Mouse (Mus musculus): ENCODE measurements around the gene 1700003E16Rik.

DNA sequence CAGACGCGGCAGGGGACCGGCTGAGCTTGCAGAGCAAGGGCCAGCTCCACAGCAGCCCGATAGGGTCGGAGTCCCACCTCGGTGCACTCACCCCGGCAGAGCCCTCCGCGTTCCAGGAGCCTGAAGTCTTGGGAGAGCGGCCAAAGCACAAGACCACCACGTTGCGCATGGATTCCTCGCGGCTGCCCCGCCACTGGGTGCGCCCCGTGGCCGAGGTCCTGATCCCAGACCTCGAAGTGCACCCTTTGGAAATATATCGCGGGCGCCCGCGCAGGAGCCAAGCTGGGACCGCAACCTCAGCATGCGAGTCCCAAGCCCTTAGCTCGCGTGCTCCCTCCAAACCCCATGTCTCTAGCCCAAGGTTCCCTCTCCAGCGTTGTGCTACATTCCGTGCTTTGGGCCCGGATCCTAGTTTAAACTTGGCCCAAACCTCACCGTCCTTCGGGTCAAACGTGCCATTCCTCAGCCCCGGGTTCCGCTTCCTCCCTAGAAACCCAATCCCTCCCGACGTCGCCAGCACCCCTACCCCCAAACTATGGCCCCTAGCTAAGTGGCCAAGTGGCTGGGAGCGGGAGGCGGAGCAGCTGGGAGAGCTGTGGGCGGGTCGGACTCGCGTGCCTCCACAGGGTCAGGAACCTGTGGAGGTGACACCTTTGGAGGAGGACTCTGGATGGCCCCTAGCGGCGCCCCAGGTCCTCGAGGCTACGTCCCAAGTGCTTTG is 5.9 kb downstream of the 1700003E16Rik start:
- no peak for TF ChIP-seq CTCF (IDR thresholded peaks at IDR 0.05; ENCODE audit: low read depth, low read length)
- TF ChIP-seq POLR2A (IDR thresholded peaks at IDR 0.05; ENCODE audit: borderline replicate concordance, low read depth, low read length): no peak

All from bone marrow macrophage, adult 2 months (primary cell).